Mouse (Mus musculus): ENCODE measurements around the gene Ccdc62.

- TF ChIP-seq POLR2A (IDR thresholded peaks at IDR 0.05; ENCODE audit: control insufficient read depth, extremely low read depth, insufficient read depth, low read length, poor library complexity), result no peak
- TF ChIP-seq CTCF (IDR thresholded peaks at IDR 0.05; ENCODE audit: borderline replicate concordance, control insufficient read depth, extremely low read depth, insufficient read depth, low read length, poor library complexity), result no peak
Measured at GRCm38 (mm10) chr5:123959018-123959417, 28.5 kb downstream of the Ccdc62 start.
